Mouse (Mus musculus): ENCODE results near the gene Hpgds.

Hpgds gene

GRCm38 (mm10) chr6:65144621-65145205, at the start of gene Hpgds:
Hpgds (minus strand) TSS chr6:65144908.
- ATAC-seq (ENCODE audit: insufficient number of reproducible peaks, low FRiP score, low TSS enrichment): no peak

- ATAC-seq (ENCODE audit: insufficient number of reproducible peaks, low FRiP score, low TSS enrichment): no peak
Observed at GRCm38 (mm10) chr6:65164977-65165376, 20.3 kb upstream of the Hpgds start.

GRCm38 (mm10) chr6:65164137-65164536, 19.4 kb upstream of the Hpgds start:
- ATAC-seq (ENCODE audit: insufficient number of reproducible peaks, low FRiP score, low TSS enrichment): no peak

GRCm38 (mm10) chr6:65159381-65159942, 14.8 kb upstream of the Hpgds start:
- ATAC-seq (ENCODE audit: insufficient number of reproducible peaks, low FRiP score, low TSS enrichment): no peak

- peak; percentile 88 for ATAC-seq (ENCODE audit: insufficient number of reproducible peaks, low FRiP score, low TSS enrichment)
Observed at GRCm38 (mm10) chr6:65157042-65157441, 12.3 kb upstream of the Hpgds start.

GRCm38 (mm10) chr6:65153570-65153969, 8.9 kb upstream of the Hpgds start:
- no peak for ATAC-seq (ENCODE audit: insufficient number of reproducible peaks, low FRiP score, low TSS enrichment)

- peak; percentile 79 for ATAC-seq (ENCODE audit: insufficient number of reproducible peaks, low FRiP score, low TSS enrichment)
Observed at GRCm38 (mm10) chr6:65150703-65151102, 6.0 kb upstream of the Hpgds start.

GRCm38 (mm10) chr6:65146363-65146762, 1.7 kb upstream of the Hpgds start:
- no peak for ATAC-seq (ENCODE audit: insufficient number of reproducible peaks, low FRiP score, low TSS enrichment)

- ATAC-seq (ENCODE audit: insufficient number of reproducible peaks, low FRiP score, low TSS enrichment): no peak
Observed at GRCm38 (mm10) chr6:65142316-65142715, 2.4 kb downstream of the Hpgds start.

- no peak for ATAC-seq (ENCODE audit: insufficient number of reproducible peaks, low FRiP score, low TSS enrichment)
Observed at GRCm38 (mm10) chr6:65140750-65141243, 3.9 kb downstream of the Hpgds start.

GRCm38 (mm10) chr6:65140082-65140749, 4.5 kb downstream of the Hpgds start:
- ATAC-seq (ENCODE audit: insufficient number of reproducible peaks, low FRiP score, low TSS enrichment): no peak

GRCm38 (mm10) chr6:65138243-65138642, 6.5 kb downstream of the Hpgds start:
- ATAC-seq (ENCODE audit: insufficient number of reproducible peaks, low FRiP score, low TSS enrichment): no peak

GRCm38 (mm10) chr6:65137802-65138201, 6.9 kb downstream of the Hpgds start:
- ATAC-seq (ENCODE audit: insufficient number of reproducible peaks, low FRiP score, low TSS enrichment): no peak

- ATAC-seq (ENCODE audit: insufficient number of reproducible peaks, low FRiP score, low TSS enrichment): no peak
Observed at GRCm38 (mm10) chr6:65132376-65132775, 12.3 kb downstream of the Hpgds start.

GRCm38 (mm10) chr6:65126074-65126726, 18.5 kb downstream of the Hpgds start:
- ATAC-seq (ENCODE audit: insufficient number of reproducible peaks, low FRiP score, low TSS enrichment): peak; percentile 50; the same call in 1 of the 2 replicates

GRCm38 (mm10) chr6:65117540-65117939, 27.2 kb downstream of the Hpgds start:
- no peak for ATAC-seq (ENCODE audit: insufficient number of reproducible peaks, low FRiP score, low TSS enrichment)

GRCm38 (mm10) chr6:65114902-65115301, 29.8 kb downstream of the Hpgds start:
- ATAC-seq (ENCODE audit: insufficient number of reproducible peaks, low FRiP score, low TSS enrichment): no peak

GRCm38 (mm10) chr6:65079139-65079538, 65.6 kb downstream of the Hpgds start:
- ATAC-seq (ENCODE audit: insufficient number of reproducible peaks, low FRiP score, low TSS enrichment): no peak

- no peak for ATAC-seq (ENCODE audit: insufficient number of reproducible peaks, low FRiP score, low TSS enrichment)
Observed at GRCm38 (mm10) chr6:65075201-65075600, 69.5 kb downstream of the Hpgds start.
